Mouse (Mus musculus) neural tube, embryonic 14.5 days (tissue): ENCODE measurements around the gene Fam124a. TPM values are rescaled to one million over a fixed set of nuclear protein-coding genes. Genes with fewer than 3 reads are reported as not detected.

Experiments used
- ATAC-seq: fragments of 200-750 bp; cut with Nextera tagmentation; 2 replicates; pipeline ENCODE4 v1.8.0; 2017; ENCODE audit warnings: low read depth, mild to moderate bottlenecking, moderate TSS enrichment, moderate library complexity
- H3K27ac ChIP-seq: fragments of 300-500 bp; sonication (generic); 2 replicates; pipeline ENCODE4 v1.5.1; 2014; ENCODE audit warnings: low read depth, mild to moderate bottlenecking, control low read depth, low read length, moderate library complexity, mixed read lengths
- H3K27me3 ChIP-seq: fragments of 300-500 bp; sonication (generic); 2 replicates; pipeline ENCODE4 v1.6.1; 2014; ENCODE audit warnings: low read length; ENCODE audit not compliant: control insufficient read depth, insufficient read depth
- H3K36me3 ChIP-seq: fragments of 300-500 bp; sonication (generic); 2 replicates; pipeline ENCODE4 v1.6.1; 2014; ENCODE audit warnings: low read length, mixed read lengths; ENCODE audit not compliant: control insufficient read depth, insufficient read depth
- H3K4me1 ChIP-seq: fragments of 300-500 bp; sonication (generic); 2 replicates; pipeline ENCODE4 v1.6.1; 2014; ENCODE audit warnings: low read length; ENCODE audit not compliant: control insufficient read depth, insufficient read depth
- H3K4me2 ChIP-seq: fragments of 300-500 bp; sonication (generic); 2 replicates; pipeline ENCODE4 v1.6.1; 2014; ENCODE audit warnings: mild to moderate bottlenecking, low read depth, low read length, control low read depth
- H3K4me3 ChIP-seq: fragments of 300-500 bp; sonication (generic); 2 replicates; pipeline ENCODE4 v1.5.1; 2014; ENCODE audit warnings: low read depth, low read length, control low read depth, mixed read lengths
- H3K9ac ChIP-seq: fragments of 300-500 bp; sonication (generic); replicated peaks from 2 replicates; pipeline ENCODE4 v1.6.1; 2014; ENCODE audit warnings: low read depth, mild to moderate bottlenecking, control low read depth, low read length, mixed read lengths
- H3K9me3 ChIP-seq: fragments of 300-500 bp; sonication (generic); 2 replicates; pipeline ENCODE4 v1.6.1; 2016; ENCODE audit warnings: low read length; ENCODE audit not compliant: control insufficient read depth
- WGBS: fragments of 180-500 bp; shearing (Covaris S2); extraction: QIAGEN DNeasy Blood & Tissue Kit; methylation state at CpG from one replicate; pipeline ENCODE4 v1.1.7; 2014; 5-methylcytosine and 5-hydroxymethylcytosine counted together
- polyA plus RNA-seq: library from polyadenylated mRNA; unstranded; fragments of >200 nt; fragmentation: Nextera tagmentation; extraction: Ambion mirVana; gene quantifications from 2 replicates; pipeline ENCODE4 v1.2.1, GENCODE M21; 2014

The Fam124a gene
- 35.4 and 52.4 TPM in 2 replicates for polyA plus RNA-seq

DNA sequence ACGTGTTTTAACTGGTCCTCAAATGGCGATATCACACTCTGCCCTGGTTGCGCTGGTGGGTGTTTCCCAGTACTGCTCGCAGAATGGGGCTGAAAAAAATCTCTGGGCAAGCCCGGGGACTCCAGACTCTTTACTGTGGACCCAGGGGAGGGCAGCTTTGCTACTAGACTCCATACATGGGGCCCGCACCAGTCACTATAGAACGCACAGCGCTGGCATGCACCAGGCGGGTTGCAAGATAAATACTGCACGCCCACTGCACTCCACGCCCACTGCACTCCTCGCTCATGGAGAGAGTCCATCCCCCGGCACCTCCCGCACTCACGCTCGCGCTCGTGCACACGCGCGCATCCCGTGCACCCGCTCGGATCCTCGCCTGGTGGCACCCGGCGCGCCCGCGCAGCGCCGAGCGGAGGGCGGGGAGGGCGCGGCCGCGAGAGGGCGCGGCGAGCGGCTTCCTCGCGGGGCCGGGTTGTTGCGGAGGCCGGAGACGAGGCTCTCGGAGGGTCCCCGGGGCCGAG lies at the start of gene Fam124a:
TSS of gene Fam124a (plus strand) at position 429 of the 521 bp plus-strand sequence.
- Histone ChIP-seq H3K4me3 (peak within 1 kb of the TSS; percentile 72), H3K27me3 (no peaks in the 10 kb centered on the region), H3K9ac (peak within 1 kb of the TSS; percentile 82), H3K27ac (peak within 1 kb of the TSS; percentile 66), H3K36me3 (no peaks in the 10 kb centered on the region), H3K4me2 (peak within 1 kb of the TSS; percentile 79), H3K4me1 (peaks cover 10% of the 10 kb centered on the region; the same call in 1 of the 2 replicates), H3K9me3 (no peaks in the 10 kb centered on the region)
- peak; percentile 91 for ATAC-seq
- WGBS: under 1% methylated on average over 51 of the region's 51 CpGs

DNA sequence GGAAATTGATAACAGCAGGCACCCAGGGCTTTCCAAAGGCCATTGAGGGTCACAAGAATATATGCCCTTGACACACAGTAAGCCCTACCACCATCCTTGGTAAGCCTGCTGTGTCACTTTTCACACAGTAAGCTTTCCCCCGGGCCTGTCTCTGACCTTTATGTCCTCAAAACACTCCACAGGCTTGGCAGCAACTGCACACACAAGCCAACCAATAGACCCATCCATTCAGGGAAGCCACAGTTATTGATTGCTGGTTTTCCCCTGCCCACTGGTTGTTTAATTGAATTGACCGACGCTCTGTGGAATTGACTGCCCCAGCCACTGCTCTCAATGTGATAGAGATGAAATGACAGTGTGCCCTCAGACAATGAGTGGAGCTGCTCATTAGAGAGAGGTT lies 49.3 kb upstream of the Fam124a start:
- H3K9me3 ChIP-seq: no peaks in the 10 kb centered on the region
- no peaks in the 10 kb centered on the region for H3K4me1 ChIP-seq
- 78% methylated on average over 3 of the region's 3 CpGs for WGBS
- H3K4me2 ChIP-seq: no peak overlapping the region
- no peak overlapping the region for H3K4me3 ChIP-seq
- H3K27ac ChIP-seq: no peak overlapping the region
- H3K36me3 ChIP-seq: no peaks in the 10 kb centered on the region
- no peaks in the 10 kb centered on the region for H3K27me3 ChIP-seq
- H3K9ac ChIP-seq: no peak overlapping the region
- no peak for ATAC-seq

DNA sequence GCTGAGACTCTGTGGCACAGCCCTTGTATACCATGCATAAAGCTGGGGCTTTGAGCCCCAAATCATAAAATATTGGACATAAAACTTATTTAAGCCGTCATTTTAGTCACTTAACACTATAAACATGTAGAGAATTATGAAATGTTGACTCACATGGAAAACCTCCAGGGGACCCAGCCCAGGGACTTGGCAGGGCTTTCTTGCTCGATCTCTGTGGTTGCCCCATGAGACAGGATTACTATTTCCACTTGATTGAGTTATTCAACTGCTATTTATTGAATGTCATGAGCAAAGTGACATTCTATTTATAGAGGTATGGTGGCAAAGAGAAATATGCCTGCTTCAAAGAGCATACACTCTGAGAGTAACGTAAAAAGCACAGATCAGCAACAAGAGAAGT lies 46.2 kb upstream of the Fam124a start:
- Histone ChIP-seq H3K36me3 (no peaks in the 10 kb centered on the region), H3K4me1 (no peaks in the 10 kb centered on the region), H3K4me2 (no peak overlapping the region), H3K9ac (no peak overlapping the region), H3K27me3 (no peaks in the 10 kb centered on the region), H3K4me3 (no peak overlapping the region), H3K9me3 (no peaks in the 10 kb centered on the region), H3K27ac (no peak overlapping the region)
- WGBS: 69% methylated on average over 3 of the region's 3 CpGs
- no peak for ATAC-seq

DNA sequence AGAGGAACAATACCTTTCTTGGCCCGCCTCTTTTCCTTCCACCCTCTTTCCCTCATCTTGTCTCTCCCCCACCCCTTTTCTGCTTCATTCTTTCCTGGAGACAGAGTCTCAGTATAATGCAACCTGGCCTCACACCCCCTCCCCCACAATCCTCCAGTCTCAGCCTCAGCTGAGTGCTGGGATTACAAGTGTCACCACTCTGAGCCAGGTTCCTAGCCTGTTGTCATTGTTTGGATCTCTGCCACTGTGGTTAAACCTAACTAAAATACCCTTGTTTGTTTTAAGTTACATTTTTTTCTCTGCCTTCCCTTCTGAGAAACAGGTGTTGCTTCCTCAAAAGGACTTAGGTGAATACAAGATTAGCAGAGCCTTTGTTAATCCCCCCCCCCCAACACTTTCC lies 42.7 kb upstream of the Fam124a start:
- no peaks in the 10 kb centered on the region for H3K4me1 ChIP-seq
- H3K4me2 ChIP-seq: no peak overlapping the region
- no peaks in the 10 kb centered on the region for H3K9me3 ChIP-seq
- no peaks in the 10 kb centered on the region for H3K27me3 ChIP-seq
- no peak overlapping the region for H3K9ac ChIP-seq
- H3K36me3 ChIP-seq: no peaks in the 10 kb centered on the region
- H3K27ac ChIP-seq: no peak overlapping the region
- 85% methylated on average over 1 of the region's 1 CpGs for WGBS
- no peak overlapping the region for H3K4me3 ChIP-seq
- no peak for ATAC-seq

DNA sequence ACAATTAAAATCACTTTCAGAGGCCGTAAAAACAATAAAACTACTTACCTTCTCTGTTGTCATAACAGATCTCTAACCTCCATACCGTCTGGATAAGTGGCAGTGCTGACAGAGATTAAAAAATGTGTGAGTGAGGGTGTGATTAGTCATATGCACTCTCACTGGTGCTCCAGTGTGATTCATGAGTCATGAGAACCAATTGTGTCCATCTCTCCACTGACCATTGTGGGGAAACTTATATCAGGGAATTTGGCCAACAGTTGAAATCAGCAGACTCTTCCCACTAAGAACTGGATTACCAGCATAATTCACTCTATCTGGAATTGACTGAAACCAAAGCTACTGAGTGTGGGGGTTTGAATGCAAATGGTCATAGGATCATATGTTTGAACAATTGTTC lies 24.6 kb upstream of the Fam124a start:
- Histone ChIP-seq H3K27ac (no peak overlapping the region), H3K4me1 (no peaks in the 10 kb centered on the region), H3K9me3 (no peaks in the 10 kb centered on the region), H3K4me2 (no peak overlapping the region), H3K36me3 (no peaks in the 10 kb centered on the region), H3K4me3 (no peak overlapping the region), H3K9ac (no peak overlapping the region), H3K27me3 (no peaks in the 10 kb centered on the region)
- 66% methylated on average over 2 of the region's 2 CpGs for WGBS
- ATAC-seq: no peak

DNA sequence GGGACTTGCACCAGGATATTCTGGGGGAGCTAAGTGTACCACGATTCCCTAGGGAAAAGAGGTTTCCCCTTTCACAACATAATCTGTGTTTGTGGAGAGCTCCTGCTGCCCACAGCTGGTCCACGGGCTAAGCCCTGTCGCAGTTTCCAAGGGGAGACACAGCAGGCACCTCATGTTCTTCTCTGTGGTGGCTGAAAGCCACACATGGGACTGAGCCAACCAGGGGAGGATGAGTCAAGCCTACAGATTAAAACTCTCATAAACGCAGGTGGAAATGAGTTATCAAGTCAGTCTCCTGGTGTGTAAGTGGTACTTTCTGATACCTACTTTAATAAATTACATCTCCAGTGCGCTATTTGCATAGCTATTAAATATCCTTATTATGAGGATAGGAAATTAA lies 19.4 kb upstream of the Fam124a start:
- H3K27ac ChIP-seq: no peak overlapping the region
- H3K36me3 ChIP-seq: no peaks in the 10 kb centered on the region
- no peak overlapping the region for H3K4me3 ChIP-seq
- H3K9me3 ChIP-seq: no peaks in the 10 kb centered on the region
- 56% methylated on average over 5 of the region's 5 CpGs for WGBS
- no peaks in the 10 kb centered on the region for H3K27me3 ChIP-seq
- ATAC-seq: 0 out of 2 replicates have a peak, but pooled peaks have one; percentile 28
- no peak overlapping the region for H3K4me2 ChIP-seq
- H3K9ac ChIP-seq: no peak overlapping the region
- H3K4me1 ChIP-seq: no peaks in the 10 kb centered on the region

DNA sequence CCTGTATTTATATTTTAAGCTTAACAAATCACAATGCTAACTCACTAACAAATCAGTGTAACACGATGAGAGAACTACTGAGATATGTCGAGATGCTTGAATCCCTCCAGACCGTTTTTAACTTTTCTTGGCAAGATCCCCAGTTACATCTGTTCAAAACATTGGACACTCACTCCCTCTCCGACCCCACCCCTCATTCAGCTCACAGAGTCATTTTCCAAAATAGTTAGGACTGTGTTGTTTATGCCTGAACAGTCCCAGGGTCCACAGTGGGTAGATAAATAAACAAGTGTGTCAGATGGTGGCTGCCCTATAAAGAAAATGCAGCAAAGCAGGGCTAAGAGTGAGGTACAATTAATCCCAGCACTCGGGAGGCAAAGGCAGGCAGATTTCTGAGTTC lies 18.5 kb upstream of the Fam124a start:
- Histone ChIP-seq H3K4me1 (no peaks in the 10 kb centered on the region), H3K4me2 (no peak overlapping the region), H3K9ac (no peak overlapping the region), H3K36me3 (no peaks in the 10 kb centered on the region), H3K9me3 (no peaks in the 10 kb centered on the region), H3K27ac (no peak overlapping the region), H3K27me3 (no peaks in the 10 kb centered on the region), H3K4me3 (no peak overlapping the region)
- no peak for ATAC-seq
- 70% methylated on average over 5 of the region's 5 CpGs for WGBS

DNA sequence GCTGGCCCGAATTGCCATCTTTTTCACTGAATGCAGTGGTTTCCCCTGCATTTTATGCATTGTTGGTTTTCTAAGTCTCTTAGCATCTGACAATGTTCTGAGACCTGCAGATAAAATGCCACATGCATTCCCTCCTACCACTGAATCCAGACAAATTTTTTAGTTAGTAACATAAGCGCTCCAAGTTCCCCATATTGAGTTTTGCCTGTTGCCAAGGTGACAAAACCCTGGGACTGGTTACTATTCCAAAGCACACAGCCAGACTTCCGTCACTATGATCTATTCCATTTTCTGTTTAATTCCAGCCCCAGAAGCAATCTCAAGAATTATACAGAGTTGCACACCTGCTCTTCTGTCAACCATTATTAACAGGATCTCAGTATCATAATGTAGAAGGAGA lies 15.7 kb upstream of the Fam124a start:
- Histone ChIP-seq H3K4me1 (no peaks in the 10 kb centered on the region), H3K27ac (no peak overlapping the region)
- WGBS: 82% methylated on average over 3 of the region's 3 CpGs

DNA sequence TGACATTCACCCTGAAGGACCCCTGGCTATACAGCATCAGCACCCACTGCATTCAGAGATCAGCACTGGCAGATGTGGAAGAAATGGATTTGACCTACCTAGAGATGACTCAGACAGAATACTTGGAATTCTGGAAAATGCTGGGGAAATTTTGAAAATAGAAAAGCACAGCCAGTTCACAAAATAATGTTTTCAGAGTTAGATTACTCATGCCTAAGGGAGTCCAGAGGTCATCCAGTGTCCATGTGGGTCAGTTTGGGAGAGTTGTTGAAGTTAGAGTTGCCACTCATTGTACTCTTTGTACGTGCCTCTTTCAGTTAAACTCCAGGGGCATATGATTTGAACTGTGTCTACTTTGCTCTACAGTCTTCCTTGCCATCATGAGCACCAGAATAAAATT lies 13.8 kb upstream of the Fam124a start:
- no peak overlapping the region for H3K4me2 ChIP-seq
- no peaks in the 10 kb centered on the region for H3K27me3 ChIP-seq
- H3K9ac ChIP-seq: no peak overlapping the region
- no peak for ATAC-seq
- H3K36me3 ChIP-seq: no peaks in the 10 kb centered on the region
- H3K27ac ChIP-seq: no peak overlapping the region
- no peaks in the 10 kb centered on the region for H3K9me3 ChIP-seq
- 84% methylated on average over 1 of the region's 1 CpGs for WGBS
- H3K4me3 ChIP-seq: no peak overlapping the region
- no peaks in the 10 kb centered on the region for H3K4me1 ChIP-seq

More for the DNA sequence above, 15.7 kb upstream of the Fam124a start:
- no peak overlapping the region for H3K9ac ChIP-seq
- no peaks in the 10 kb centered on the region for H3K9me3 ChIP-seq
- H3K36me3 ChIP-seq: no peaks in the 10 kb centered on the region
- no peaks in the 10 kb centered on the region for H3K27me3 ChIP-seq
- ATAC-seq: no peak
- H3K4me3 ChIP-seq: no peak overlapping the region
- H3K4me2 ChIP-seq: no peak overlapping the region
